Mouse (Mus musculus) small intestine, adult 2 months (tissue): Measurements from ENCODE around the gene Fat3. TPM values are rescaled to one million over a fixed set of nuclear protein-coding genes. Genes with fewer than 3 reads are reported as not detected.

ENCODE experiments used
- H3K27ac ChIP-seq: fragments of 200-500 bp; 2 replicates; pipeline ENCODE4 v1.5.1; 2012; ENCODE audit warnings: low read depth, low read length, control low read depth, inconsistent platforms; ENCODE audit not compliant: insufficient read depth
- H3K27me3 ChIP-seq: fragments of 200-500 bp; 2 replicates; pipeline ENCODE4 v1.6.1; 2012; ENCODE audit warnings: mild to moderate bottlenecking, moderate library complexity, low read length, inconsistent platforms; ENCODE audit not compliant: control insufficient read depth, insufficient read depth
- H3K36me3 ChIP-seq: fragments of 200-500 bp; 2 replicates; pipeline ENCODE4 v1.6.1; 2012; ENCODE audit warnings: mild to moderate bottlenecking, low read length, control low read depth, inconsistent platforms; ENCODE audit not compliant: control insufficient read depth, insufficient read depth
- H3K4me1 ChIP-seq: fragments of 200-500 bp; 2 replicates; pipeline ENCODE4 v1.6.1; 2012; ENCODE audit warnings: low read length, inconsistent platforms, mixed read lengths; ENCODE audit not compliant: control insufficient read depth, insufficient read depth, insufficient read length
- H3K4me3 ChIP-seq: fragments of 200-500 bp; 2 replicates; pipeline ENCODE4 v1.5.1; 2012; ENCODE audit warnings: low read depth, mild to moderate bottlenecking, control low read depth, inconsistent platforms, low read length, moderate library complexity
- CTCF ChIP-seq: fragments of 200-500 bp; IDR thresholded peaks from 2 replicates; pipeline ENCODE4 v1.5.1; 2012; ENCODE audit warnings: low read depth, mild to moderate bottlenecking, control low read depth, inconsistent platforms, low read length, moderate library complexity, mixed read lengths; ENCODE audit not compliant: insufficient replicate concordance, insufficient read length; ENCODE audit errors: extremely low read depth
- POLR2A ChIP-seq: fragments of 200-500 bp; IDR thresholded peaks from 2 replicates; pipeline ENCODE4 v1.6.1; 2012; ENCODE audit warnings: low read depth, mild to moderate bottlenecking, control low read depth, inconsistent platforms, low read length, moderate library complexity
- WGBS: fragments of 180-500 bp; shearing (Covaris S2); methylation state at CpG from one replicate; pipeline ENCODE4 v1.1.7; 2018; 5-methylcytosine and 5-hydroxymethylcytosine counted together
- polyA plus RNA-seq: library from polyadenylated mRNA; depleted of rRNA; stranded (reverse); fragments of >200 nt; gene quantifications from 2 replicates; pipeline ENCODE4 v1.2.3, GENCODE M21; 2012

Fat3 gene
- polyA plus RNA-seq, 1 experiment: 0.20 TPM

DNA sequence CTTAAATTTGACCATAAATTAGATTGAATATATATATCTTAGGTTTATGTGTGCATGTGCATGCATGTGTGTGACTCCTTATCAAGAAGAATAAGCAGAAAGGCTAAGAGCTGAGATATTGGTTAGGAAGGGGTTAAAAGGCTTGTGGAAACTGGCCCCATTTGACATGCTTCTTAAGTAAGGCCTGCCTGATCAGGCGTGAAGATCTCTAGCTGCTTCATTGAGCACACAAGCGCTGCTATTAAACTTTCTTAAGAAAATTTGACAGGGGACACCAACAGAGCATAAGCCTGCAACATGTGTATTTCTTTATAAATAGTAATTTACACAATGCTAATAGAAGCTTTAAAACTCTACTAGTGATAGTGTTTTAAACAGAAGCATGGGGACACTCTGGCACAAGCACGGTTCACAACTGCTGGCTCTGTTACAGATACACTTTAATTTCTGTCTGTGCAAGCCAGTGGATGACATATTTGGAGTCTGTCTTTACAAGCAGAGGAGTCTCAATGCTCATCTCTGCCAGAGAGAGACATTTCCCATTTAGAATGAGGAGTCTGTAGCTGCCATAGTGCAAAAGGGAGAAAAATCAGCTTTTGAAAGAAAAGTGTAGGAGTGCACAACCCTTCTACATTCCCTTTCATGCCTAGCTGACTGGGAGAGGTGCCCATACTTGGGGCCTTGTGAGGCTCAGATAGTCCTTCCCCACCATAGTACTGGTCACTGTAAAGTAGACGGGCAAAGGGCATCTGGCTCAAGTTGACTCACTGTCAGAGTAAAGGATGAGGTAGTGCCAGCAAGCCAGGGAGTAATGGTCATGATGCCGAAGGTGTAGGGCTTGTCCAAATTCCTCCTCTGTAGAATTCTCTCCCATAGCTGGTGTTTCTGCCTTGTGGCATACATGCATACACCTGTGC is 408.8 kb downstream of the Fat3 start:
- 63% methylated on average over 5 of the region's 5 CpGs for WGBS

DNA sequence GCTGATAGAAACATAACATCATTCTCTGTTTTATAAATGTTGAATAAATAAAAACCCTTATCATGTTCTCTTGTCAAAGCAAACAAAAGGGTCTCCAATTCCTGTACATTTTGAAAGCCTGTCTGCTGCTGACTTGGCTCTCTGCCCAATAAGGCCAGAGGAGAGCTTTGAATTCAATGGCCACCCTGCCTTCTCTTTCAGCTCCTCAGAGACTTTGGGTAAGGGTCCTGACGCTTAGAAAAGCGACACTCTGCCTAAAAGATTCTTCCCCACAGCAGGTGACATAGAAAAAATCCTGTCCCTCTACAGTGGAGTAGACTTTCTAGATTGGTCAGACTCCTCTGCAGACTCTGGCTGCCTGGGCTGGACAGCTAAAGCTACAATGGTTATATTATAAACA is 421.8 kb downstream of the Fat3 start:
- Histone ChIP-seq H3K27ac (no peak overlapping the region), H3K4me1 (no peaks in the 10 kb centered on the region), H3K36me3 (no peaks in the 10 kb centered on the region), H3K4me3 (no peak overlapping the region), H3K27me3 (no peaks in the 10 kb centered on the region)
- 75% methylated on average over 2 of the region's 2 CpGs for WGBS
- no peak for TF ChIP-seq POLR2A
- TF ChIP-seq CTCF: no peak

More for the DNA sequence above, 408.8 kb downstream of the Fat3 start:
- Histone ChIP-seq H3K4me1 (no peaks in the 10 kb centered on the region), H3K36me3 (no peaks in the 10 kb centered on the region), H3K4me3 (no peak overlapping the region), H3K27ac (no peak overlapping the region), H3K27me3 (no peaks in the 10 kb centered on the region)
- no peak for TF ChIP-seq POLR2A
- no peak for TF ChIP-seq CTCF

DNA sequence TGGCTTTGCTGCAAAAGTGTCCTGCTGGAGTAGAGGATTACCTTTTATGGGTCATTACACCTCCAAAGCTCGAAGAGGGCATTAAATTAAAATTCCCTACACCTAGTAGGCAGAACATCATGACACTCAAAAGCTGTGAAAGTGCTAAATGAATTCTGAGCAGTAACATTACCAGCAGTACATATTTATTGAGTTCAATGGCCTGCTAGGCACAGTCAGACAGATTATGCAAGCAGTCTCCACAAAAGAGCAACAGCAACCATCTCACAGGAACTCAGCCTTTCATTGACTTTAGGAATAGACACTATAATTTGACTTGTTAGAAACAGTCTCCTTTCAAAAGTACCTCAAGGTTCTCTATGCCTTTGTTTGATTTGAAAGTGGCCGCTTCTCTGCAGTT is 426.4 kb downstream of the Fat3 start:
- Histone ChIP-seq H3K36me3 (no peaks in the 10 kb centered on the region), H3K27ac (no peak overlapping the region), H3K27me3 (no peaks in the 10 kb centered on the region), H3K4me1 (no peaks in the 10 kb centered on the region), H3K4me3 (no peak overlapping the region)
- TF ChIP-seq CTCF (no peak), POLR2A (no peak)
- 79% methylated on average over 2 of the region's 2 CpGs for WGBS

DNA sequence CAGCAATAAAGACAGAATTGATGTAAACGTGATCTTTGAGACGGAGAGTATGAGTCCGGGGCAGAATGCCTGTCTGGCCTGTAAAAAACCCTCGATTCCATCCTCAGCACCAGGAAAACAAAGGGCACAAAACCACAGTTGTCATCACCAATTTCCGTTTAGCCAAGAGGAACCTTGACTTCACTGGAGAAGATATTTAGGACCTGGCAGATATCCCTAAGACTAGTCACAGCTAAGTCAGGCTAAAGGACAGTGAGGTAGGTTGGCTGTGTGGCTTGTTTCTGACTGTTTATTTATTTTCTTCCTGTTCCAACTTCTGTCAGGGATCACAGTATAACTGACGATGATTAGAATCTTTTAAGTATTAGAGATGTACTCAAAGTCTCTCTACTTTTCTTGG is 427.0 kb downstream of the Fat3 start:
- TF ChIP-seq POLR2A: no peak
- no peak for TF ChIP-seq CTCF
- H3K4me1 ChIP-seq: no peaks in the 10 kb centered on the region
- no peaks in the 10 kb centered on the region for H3K36me3 ChIP-seq
- no peak overlapping the region for H3K4me3 ChIP-seq
- no peaks in the 10 kb centered on the region for H3K27me3 ChIP-seq
- no peak overlapping the region for H3K27ac ChIP-seq
- WGBS: 59% methylated on average over 6 of the region's 6 CpGs

DNA sequence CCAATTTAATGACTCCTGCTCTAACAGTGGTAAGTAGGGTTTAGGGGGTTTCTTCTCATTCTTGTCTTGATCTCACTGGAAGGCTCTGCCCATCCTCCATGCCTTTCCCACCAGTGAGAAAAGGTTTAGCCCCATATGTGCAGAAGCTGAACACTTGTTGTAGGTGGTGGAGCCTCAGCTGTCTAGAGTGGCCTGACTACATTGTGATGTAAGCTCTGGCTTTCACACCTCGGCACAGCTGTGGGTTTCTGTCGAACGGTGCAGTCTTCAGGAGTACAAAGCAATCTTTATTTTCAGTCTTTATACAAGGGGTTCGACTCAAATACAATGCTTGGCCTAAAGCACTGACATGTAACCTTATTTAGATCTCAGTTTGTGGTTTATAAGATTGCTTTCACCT is 437.6 kb downstream of the Fat3 start:
- no peaks in the 10 kb centered on the region for H3K27me3 ChIP-seq
- H3K27ac ChIP-seq: no peak overlapping the region
- no peaks in the 10 kb centered on the region for H3K36me3 ChIP-seq
- H3K4me1 ChIP-seq: no peaks in the 10 kb centered on the region
- TF ChIP-seq CTCF (no peak), POLR2A (no peak)
- 83% methylated on average over 4 of the region's 4 CpGs for WGBS
- H3K4me3 ChIP-seq: no peak overlapping the region

DNA sequence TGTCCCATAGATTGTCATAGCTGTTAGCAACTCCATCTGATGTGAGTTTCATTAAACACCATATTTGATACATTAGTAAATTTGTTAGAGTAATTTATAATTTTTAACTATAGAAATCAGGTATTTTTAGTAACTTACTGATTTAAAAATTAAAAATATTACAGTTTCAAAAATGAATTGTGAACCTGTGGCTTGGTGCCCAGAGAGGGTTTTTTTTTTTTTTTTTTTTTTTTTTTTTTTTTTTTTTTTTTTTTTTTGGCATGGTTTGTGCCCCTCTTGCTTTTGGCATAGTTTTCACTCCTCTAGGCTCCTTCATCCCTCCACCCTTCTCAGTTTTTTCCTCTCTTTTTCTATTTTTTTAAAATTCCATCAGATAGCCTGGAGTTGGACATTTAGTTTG is 438.6 kb downstream of the Fat3 start:
- Histone ChIP-seq H3K36me3 (no peaks in the 10 kb centered on the region), H3K27ac (no peak overlapping the region), H3K4me3 (no peak overlapping the region), H3K27me3 (no peaks in the 10 kb centered on the region), H3K4me1 (no peaks in the 10 kb centered on the region)
- no peak for TF ChIP-seq CTCF
- TF ChIP-seq POLR2A: no peak

DNA sequence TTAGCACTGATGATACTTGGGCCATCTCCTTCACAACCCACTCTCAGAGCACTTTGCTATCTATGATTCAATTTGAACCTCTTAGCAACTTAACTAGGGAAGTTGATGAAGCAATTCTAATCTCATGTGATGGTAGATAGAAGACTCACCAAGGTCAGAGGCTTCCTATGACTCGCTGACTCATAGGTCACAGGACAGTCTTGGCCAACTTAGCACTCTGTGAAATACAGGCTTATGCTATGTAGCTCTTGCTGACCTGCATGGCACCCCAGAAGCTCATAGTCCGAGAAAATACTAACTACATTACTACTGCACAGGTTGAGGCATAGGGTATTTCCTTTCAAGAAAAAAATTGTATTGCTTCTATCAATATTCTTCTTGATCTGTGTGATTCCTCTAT is 454.4 kb downstream of the Fat3 start:
- H3K36me3 ChIP-seq: no peaks in the 10 kb centered on the region
- no peaks in the 10 kb centered on the region for H3K27me3 ChIP-seq
- TF ChIP-seq CTCF (no peak), POLR2A (no peak)
- H3K27ac ChIP-seq: no peak overlapping the region
- H3K4me1 ChIP-seq: no peaks in the 10 kb centered on the region
- no peak overlapping the region for H3K4me3 ChIP-seq
- WGBS: 71% methylated on average over 2 of the region's 2 CpGs
